10 mouse cellular contexts compared by ENCODE assay signal in genomic region chr17:28244714-28245113, GRCm38 (mm10). TPM values are rescaled to one million over a fixed set of nuclear protein-coding genes. Genes with fewer than 3 reads are reported as not detected.
DNase-seq lines count a peak whose midpoint lies in the region; ATAC-seq lines count a peak whose summit lies in the region.
"Had no signal": no experiment of that assay in that cellular context is flagged by ENCODE, and none has a peak within 500 bp of the region (broad histone marks: within the 10 kb centered on the region; RNA-seq: fewer than 3 reads in every experiment).

No protein-coding gene starts in this region.

- peak; percentile 74 for ATAC-seq in embryonic facial prominence, embryonic 14.5 days (ENCODE audit: low read depth)
- peak; percentile 83; the same call in 1 of the 2 replicates for ATAC-seq in hindbrain, embryonic 14.5 days (ENCODE audit: low FRiP score)
- ATAC-seq in midbrain, embryonic 16.5 days = peak; percentile 75; the same call in 1 of the 2 replicates

- H3K4me1 ChIP-seq in embryonic facial prominence, embryonic 14.5 days (ENCODE audit: control insufficient read depth, insufficient read depth, low read length) = peaks cover 30% of the 10 kb centered on the region
- peaks cover 15% of the 10 kb centered on the region for H3K4me1 ChIP-seq in hindbrain, embryonic 14.5 days (replicated peaks; ENCODE audit: control insufficient read depth, insufficient read depth, low read length)
- 0 out of 2 replicates have a peak, but pooled peaks cover 6% of the 10 kb centered on the region for H3K4me1 ChIP-seq in midbrain, embryonic 16.5 days (ENCODE audit: control insufficient read depth, insufficient read depth, low read length)

- H3K27ac ChIP-seq in embryonic facial prominence, embryonic 14.5 days (replicated peaks; ENCODE audit: low read depth, low read length) = peak overlapping the region; percentile 66
- H3K27ac ChIP-seq in hindbrain, embryonic 14.5 days = peak overlapping the region; percentile 63; the same call in 1 of the 2 replicates
- peak overlapping the region; percentile 56 for H3K27ac ChIP-seq in midbrain, embryonic 16.5 days (ENCODE audit: low read length)

- H3K4me3 ChIP-seq in embryonic facial prominence, embryonic 14.5 days (ENCODE audit: low read depth, low read length) = no peak overlapping the region
- no peak overlapping the region for H3K4me3 ChIP-seq in hindbrain, embryonic 14.5 days (replicated peaks; ENCODE audit: low read length)
- H3K4me3 ChIP-seq in midbrain, embryonic 16.5 days (ENCODE audit: low read depth, low read length) = no peak overlapping the region
- H3K4me3 ChIP-seq: erythroblast, embryonic 14.5 days had no signal

- H3K27me3 ChIP-seq in embryonic facial prominence, embryonic 14.5 days (replicated peaks; ENCODE audit: control insufficient read depth, insufficient read depth, low read length) = no peaks in the 10 kb centered on the region
- H3K27me3 ChIP-seq in hindbrain, embryonic 14.5 days (ENCODE audit: control insufficient read depth, insufficient read depth, low read length) = no peaks in the 10 kb centered on the region
- H3K27me3 ChIP-seq in midbrain, embryonic 16.5 days (ENCODE audit: control insufficient read depth, insufficient read depth, low read depth, low read length) = no peaks in the 10 kb centered on the region
- H3K27me3 ChIP-seq: megakaryocyte, embryonic 14.5 days had no signal

- intact Hi-C loops in left cerebral cortex, postnatal 4 days (cut with DNase I) = no loop called here

- WGBS in embryonic facial prominence, embryonic 14.5 days = 8% methylated on average over 5 of the region's 6 CpGs
- WGBS in hindbrain, embryonic 14.5 days = 36% methylated on average over 6 of the region's 6 CpGs
- 38% methylated on average over 6 of the region's 6 CpGs for WGBS in midbrain, embryonic 16.5 days

- H3K36me3 ChIP-seq in embryonic facial prominence, embryonic 14.5 days (ENCODE audit: control insufficient read depth, insufficient read depth, low read length) = peaks cover 33% of the 10 kb centered on the region
- no peaks in the 10 kb centered on the region; the same call in 1 of the 2 replicates for H3K36me3 ChIP-seq in hindbrain, embryonic 14.5 days (replicated peaks; ENCODE audit: control insufficient read depth, insufficient read depth)
- H3K36me3 ChIP-seq in midbrain, embryonic 16.5 days (ENCODE audit: control insufficient read depth, insufficient read depth, low read length) = no peaks in the 10 kb centered on the region

- H3K9me3 ChIP-seq in embryonic facial prominence, embryonic 14.5 days (ENCODE audit: control insufficient read depth, low read length) = no peaks in the 10 kb centered on the region
- no peaks in the 10 kb centered on the region for H3K9me3 ChIP-seq in hindbrain, embryonic 14.5 days (ENCODE audit: control insufficient read depth, low read length)
- H3K9me3 ChIP-seq in midbrain, embryonic 16.5 days (replicated peaks; ENCODE audit: control insufficient read depth, low read length, poor library complexity, severe bottlenecking) = no peaks in the 10 kb centered on the region
- H3K9me3 ChIP-seq: megakaryocyte, embryonic 14.5 days had no signal

- H3K4me2 ChIP-seq in embryonic facial prominence, embryonic 14.5 days (ENCODE audit: low read depth, low read length) = peak overlapping the region; percentile 6; the same call in 1 of the 2 replicates
- H3K4me2 ChIP-seq in hindbrain, embryonic 14.5 days (replicated peaks) = no peak overlapping the region
- H3K4me2 ChIP-seq in midbrain, embryonic 16.5 days (ENCODE audit: low read length) = no peak overlapping the region

- no peak overlapping the region for H3K9ac ChIP-seq in embryonic facial prominence, embryonic 14.5 days (ENCODE audit: low read depth, low read length)
- no peak overlapping the region for H3K9ac ChIP-seq in hindbrain, embryonic 14.5 days
- H3K9ac ChIP-seq in midbrain, embryonic 16.5 days (ENCODE audit: low read depth, low read length) = no peak overlapping the region

- DNase-seq in left cerebral cortex, postnatal 4 days = peak; percentile 74
- DNase-seq in left cerebral cortex, adult 18-20 months (ENCODE audit: low spot score in 2 of 2) = no peak
- DNase-seq in embryonic facial prominence, embryonic 14.5 days (ENCODE audit: low spot score) = peak; percentile 84
- no peak for DNase-seq in hindbrain, embryonic 14.5 days (ENCODE audit: low spot score)
- no peak for DNase-seq in adrenal gland, postnatal 10 days
- DNase-seq in thymus, postnatal 0 days (ENCODE audit: low spot score) = no peak
- no peak for DNase-seq in gastrocnemius, adult 8-10 months (ENCODE audit: low spot score in 2 of 2)

RNA-seq across cellular contexts. Expression of gene Ppard, which starts 12.2 kb away (rescaled TPM):
- 10 to 100 TPM; 17.4 to 19.0 TPM for total RNA-seq in left cerebral cortex, postnatal 4 days (2021)
- total RNA-seq in left cerebral cortex, adult 18-20 months (2021) = 10 to 100 TPM; 27.9 to 28.6 TPM
- 2.9 and 3.0 TPM in 2 replicates for polyA plus RNA-seq in embryonic facial prominence, embryonic 14.5 days (2014; fragmentation: Nextera tagmentation; extraction: Ambion mirVana)
- polyA plus RNA-seq in hindbrain, embryonic 14.5 days (2014; fragmentation: Nextera tagmentation; extraction: Ambion mirVana) = 1.6 and 1.8 TPM in 2 replicates
- polyA plus RNA-seq in midbrain, embryonic 16.5 days (2015; fragmentation: Nextera tagmentation; extraction: Ambion mirVana) = 1.2 and 1.6 TPM in 2 replicates
- total RNA-seq in adrenal gland, postnatal 10 days (2021) = 10 to 100 TPM; 29.8 to 30.2 TPM
- 2.3 and 3.0 TPM in 2 replicates for polyA plus RNA-seq in thymus, postnatal 0 days (2015; fragmentation: Nextera tagmentation; extraction: Ambion mirVana)
- total RNA-seq in gastrocnemius, adult 8-10 months (2022) = 10 to 100 TPM; 24.7 to 28.3 (median 26.1) TPM

RNA-seq across cellular contexts. Expression of gene Def6, which starts 37.1 kb away (rescaled TPM):
- 1 to 10 TPM; 7.2 to 9.1 TPM for total RNA-seq in left cerebral cortex, postnatal 4 days (2021)
- total RNA-seq in left cerebral cortex, adult 18-20 months (2021) = 1 to 10 TPM; 3.1 to 4.1 TPM
- polyA plus RNA-seq in embryonic facial prominence, embryonic 14.5 days (2014; fragmentation: Nextera tagmentation; extraction: Ambion mirVana) = 8.9 and 9.4 TPM in 2 replicates
- 4.3 and 6.5 TPM in 2 replicates for polyA plus RNA-seq in hindbrain, embryonic 14.5 days (2014; fragmentation: Nextera tagmentation; extraction: Ambion mirVana)
- 6.1 and 6.8 TPM in 2 replicates for polyA plus RNA-seq in midbrain, embryonic 16.5 days (2015; fragmentation: Nextera tagmentation; extraction: Ambion mirVana)
- 1 to 10 TPM; 4.7 to 6.7 TPM for total RNA-seq in adrenal gland, postnatal 10 days (2021)
- polyA plus RNA-seq in thymus, postnatal 0 days (2015; fragmentation: Nextera tagmentation; extraction: Ambion mirVana) = 201 and 234 TPM in 2 replicates
- total RNA-seq in gastrocnemius, adult 8-10 months (2022) = 1 to 10 TPM in 3 of 4 experiments, under 1 TPM in 1; 0.90 to 2.1 (median 1.2) TPM

Comparison
In these comparisons a context has a peak if more than half of its experiments do, and no peak if none do; other contexts are left out.
1. DNase-seq: peak in left cerebral cortex, postnatal 4 days (single experiment) and embryonic facial prominence, embryonic 14.5 days (single experiment); none in left cerebral cortex, adult 18-20 months (0 of 2), hindbrain, embryonic 14.5 days (single experiment), adrenal gland, postnatal 10 days (single experiment), thymus, postnatal 0 days (single experiment) and gastrocnemius, adult 8-10 months (0 of 2).
2. Peak in every context shown above with its lines, with median percentiles within 50 percentile points of each other: ATAC-seq and H3K27ac ChIP-seq.